Mouse (Mus musculus) erythroblast, adult 5-6 weeks (primary cell): ENCODE measurements around the gene Haghl. TPM values are rescaled to one million over a fixed set of nuclear protein-coding genes. Genes with fewer than 3 reads are reported as not detected.

Experiments
- ATAC-seq: replicated peaks from 2 replicates; pipeline ENCODE4 v1.8.0; 2016; ENCODE audit warnings: moderate number of reproducible peaks, mild to moderate bottlenecking, moderate TSS enrichment, inconsistent platforms; ENCODE audit not compliant: poor library complexity, low FRiP score, severe bottlenecking
- total RNA-seq, 2 experiments: library from RNA; stranded (forward) in 1 of 2; stranded (reverse) in 1 of 2; fragments of 150-400 nt in 1 of 2; fragments of 200-764, 138-1000 nt in 1 of 2; gene quantifications; 2 replicates each; pipeline versions ENCODE4 v1.2.3 to v1.2.4; 2015 to 2017; ENCODE audit warnings: low replicate concordance in 2 of 2

Haghl gene
- 2.9 TPM in 1 of 2 replicates, not detected in the other for total RNA-seq (2015; ENCODE audit: low replicate concordance)
- 1.9 and 3.1 TPM in 2 replicates for total RNA-seq (2017; ENCODE audit: low replicate concordance)

DNA sequence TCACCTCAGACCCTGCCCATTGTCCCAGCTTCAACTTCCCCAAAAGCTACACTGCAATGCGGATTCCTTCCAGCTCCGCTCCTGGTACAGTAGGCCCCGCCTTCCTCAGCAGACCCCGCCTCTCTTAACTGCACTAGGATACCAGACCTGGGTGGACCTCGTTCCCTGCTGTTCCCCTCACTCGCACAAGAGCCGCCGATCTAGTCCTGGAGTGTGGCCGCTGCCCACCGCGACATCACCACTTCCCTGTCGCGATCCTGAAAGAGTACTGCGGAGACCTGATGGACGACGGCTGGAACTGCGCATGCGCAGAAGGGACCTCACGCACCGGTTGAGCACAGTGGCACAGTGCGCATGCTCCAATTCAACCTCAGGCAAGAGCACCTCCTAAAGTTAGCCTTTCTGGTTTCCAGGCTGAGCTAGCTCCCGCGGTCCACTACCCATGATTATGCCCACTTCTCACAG is at the start of gene Haghl:
TSS of gene Haghl (minus strand) at position 393 of the 465 bp plus-strand sequence.
- peak; percentile 86 for ATAC-seq

DNA sequence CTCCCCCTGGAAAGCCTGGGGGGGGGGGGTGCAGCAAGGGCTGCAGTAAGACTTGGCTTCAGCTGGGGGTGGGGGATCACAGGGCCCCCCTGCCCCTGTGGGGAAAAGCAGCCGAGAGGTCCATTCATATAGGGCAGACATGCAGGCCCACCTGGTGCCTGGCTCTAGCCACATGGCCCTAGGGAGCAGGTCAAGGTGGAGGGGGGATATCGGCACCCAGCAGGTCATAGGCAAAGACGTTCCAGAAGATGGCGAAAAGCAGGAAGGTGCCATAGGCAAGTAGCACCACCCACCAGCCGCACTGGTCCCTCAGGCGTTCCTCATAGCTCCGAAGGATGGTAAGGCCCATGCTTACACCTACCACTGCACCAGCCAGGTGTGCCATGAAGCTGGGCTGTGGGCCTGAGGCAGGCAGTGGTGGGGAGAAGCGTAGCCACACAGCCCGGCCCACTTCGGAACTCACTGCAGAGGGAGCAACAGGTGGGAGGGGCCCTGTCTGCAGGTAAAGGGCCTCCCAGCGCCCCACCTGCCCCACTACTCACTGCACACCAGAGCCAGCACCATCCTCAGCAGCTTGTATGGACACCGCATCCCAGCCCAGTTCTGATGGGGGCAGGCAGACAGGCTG is 49.2 kb upstream of the Haghl start:
- no peak for ATAC-seq

GRCm38 (mm10) chr17:25833961-25834594 is 48.6 kb upstream of the Haghl start:
- no peak for ATAC-seq

DNA sequence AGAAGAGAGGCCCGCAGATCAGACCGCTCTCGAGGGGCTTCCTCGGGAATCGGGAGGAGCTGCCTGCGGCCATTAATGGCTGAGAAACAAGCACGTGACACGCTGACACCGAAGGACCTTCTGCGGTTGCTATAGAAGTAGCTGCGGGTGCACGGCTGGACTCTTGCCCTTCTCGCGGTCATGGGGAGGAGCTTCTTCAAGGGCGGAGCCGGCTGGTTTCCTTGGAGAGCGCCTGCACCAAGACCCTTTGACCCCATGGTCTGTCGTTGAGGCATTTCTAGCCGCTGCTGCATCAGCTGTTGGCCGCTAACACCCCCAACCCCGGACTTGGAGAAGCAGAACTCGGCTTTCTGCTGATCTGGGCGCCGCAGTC is 47.8 kb upstream of the Haghl start, which contains the start of gene Stub1:
TSS of gene Stub1 (minus strand) at position 114 of the 373 bp plus-strand sequence.
- ATAC-seq = peak; percentile 62

DNA sequence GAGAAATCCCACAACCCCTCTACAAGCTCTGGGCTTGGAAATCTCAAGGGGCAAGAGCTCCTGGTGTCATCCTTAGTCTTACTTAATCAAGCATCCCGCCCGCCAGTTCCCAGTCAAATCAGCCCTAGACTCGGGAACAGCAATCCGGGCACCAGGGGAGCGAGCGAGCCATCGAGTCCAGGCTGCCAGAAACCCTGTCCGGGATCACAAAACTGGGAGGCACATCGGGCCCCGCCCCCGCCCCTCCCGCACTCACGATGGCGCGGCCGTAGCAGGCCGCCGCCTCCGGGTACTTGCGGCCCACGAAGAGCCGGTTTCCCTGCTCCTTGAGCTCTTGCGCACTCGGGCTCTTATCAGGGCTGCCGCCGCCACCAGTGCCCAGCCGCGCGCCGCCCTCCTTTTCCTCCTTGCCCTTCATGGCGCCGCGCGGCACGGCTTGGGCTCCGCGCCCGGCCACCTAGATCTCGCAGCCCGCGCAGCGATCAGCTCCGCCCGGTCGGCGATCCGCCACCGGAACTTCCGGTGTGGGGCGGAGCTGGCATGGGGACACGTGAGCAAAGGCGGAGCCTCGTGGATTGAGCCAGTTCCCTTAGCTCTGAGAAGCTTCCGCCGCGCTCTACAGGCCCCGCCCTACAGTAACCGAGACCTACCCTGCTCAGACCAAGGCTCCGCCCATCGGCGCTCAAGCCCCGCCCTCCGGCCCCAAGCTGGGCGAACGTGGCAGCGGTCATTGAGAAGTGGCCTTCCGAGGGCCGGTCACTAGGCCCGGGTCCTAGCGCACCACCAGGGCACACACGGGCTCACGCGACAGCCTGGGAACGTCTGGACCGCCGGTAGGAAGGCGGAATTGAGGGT is 47.2 kb upstream of the Haghl start:
- ATAC-seq = peak; percentile 80

- no peak for ATAC-seq
These were observed 46.2 kb upstream of the Haghl start for GRCm38 (mm10) chr17:25831451-25832281.

DNA sequence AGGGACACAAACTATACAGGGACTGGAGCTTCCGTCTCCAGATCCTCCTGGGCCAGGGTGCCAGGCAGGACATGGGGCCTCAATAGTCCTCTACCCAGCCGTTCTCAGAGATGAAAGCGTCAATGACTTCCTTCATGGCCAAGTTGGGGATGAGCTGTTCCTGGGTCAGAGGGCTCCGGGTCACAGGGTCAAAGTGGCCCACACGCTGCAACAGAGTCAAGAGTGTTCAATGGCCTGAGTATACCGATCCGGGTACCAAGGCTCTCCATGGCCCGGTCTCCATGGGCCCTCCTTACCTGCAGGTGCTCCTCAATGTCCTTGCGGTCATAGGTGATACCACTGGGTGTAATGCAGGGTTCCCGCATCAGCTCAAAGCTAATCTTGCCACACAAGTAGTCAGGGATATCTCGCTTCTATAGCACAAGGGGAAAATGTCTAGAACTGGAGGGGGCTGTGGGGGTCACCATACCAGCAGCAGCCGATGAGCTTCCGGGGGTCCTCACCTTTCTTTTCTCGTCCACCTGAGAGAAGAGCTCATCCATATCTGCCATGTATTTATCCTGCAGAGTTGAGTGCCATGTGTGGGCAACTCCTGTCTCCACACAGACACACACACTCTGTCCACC is 45.4 kb upstream of the Haghl start:
- ATAC-seq = no peak

DNA sequence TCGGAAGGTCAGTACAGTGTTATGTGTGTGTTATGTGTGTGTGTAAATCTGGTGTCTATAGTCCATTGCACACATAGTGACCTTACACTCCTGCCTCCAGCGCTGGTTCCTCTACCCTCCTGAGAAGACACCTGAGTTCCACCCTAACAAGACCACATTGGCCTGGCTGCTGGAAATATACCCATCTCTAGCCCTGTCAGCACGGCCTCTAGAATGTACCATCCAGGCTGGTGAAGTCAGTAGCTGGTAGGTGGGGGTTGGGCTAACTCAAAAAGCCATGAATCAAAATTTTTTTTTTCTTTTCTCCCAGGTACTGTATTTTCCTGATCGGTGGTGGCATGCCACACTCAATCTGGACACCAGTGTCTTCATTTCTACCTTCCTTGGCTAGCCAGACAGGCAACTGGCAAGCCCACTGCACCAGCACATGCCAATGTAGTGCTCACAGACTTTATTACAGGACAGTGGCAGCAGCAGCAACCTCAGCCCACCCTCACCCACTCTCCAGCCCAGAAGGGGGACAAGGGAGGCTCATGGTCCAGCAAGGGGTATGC is 44.8 kb upstream of the Haghl start:
- no peak for ATAC-seq

DNA sequence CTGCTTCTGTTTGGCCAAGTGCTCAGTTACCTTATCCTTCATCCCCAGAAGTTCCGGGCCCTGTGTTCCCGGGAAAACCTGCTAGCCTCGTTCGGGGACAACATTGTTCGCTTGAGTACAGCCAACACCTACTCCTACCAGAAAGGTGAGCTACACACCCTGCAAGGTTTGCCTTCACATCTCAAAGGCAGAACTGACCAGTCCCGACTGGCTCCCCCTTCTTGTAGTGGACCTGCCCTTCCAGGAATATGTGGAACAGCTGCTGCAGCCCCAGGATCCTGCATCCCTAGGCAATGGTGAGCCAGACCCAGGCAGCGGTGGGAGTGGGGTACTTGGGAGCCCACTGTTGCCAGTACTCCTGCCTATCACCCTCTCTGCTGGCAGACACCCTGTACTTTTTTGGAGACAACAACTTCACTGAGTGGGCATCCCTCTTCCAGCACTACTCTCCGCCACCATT is 44.1 kb upstream of the Haghl start:
- no peak for ATAC-seq

GRCm38 (mm10) chr17:25828712-25829557 is 43.5 kb upstream of the Haghl start, which contains the start of gene Jmjd8:
TSS of gene Jmjd8 (plus strand) at chr17:25828867.
- peak; percentile 50 for ATAC-seq

DNA sequence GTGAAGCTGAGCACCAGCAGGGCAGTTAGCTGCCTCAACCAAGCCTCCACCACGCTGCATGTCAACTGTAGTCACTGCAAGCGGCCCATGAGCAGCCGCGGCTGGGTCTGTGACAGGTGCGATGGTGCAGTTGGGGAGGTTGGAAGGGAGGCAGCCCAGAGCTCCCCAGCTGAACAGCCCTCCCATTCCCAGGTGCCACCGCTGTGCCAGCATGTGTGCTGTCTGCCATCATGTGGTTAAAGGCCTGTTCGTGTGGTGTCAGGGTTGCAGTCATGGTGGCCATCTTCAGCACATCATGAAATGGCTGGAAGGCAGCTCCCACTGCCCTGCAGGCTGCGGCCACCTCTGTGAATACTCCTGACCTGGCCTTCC is 42.7 kb upstream of the Haghl start:
- ATAC-seq = no peak

DNA sequence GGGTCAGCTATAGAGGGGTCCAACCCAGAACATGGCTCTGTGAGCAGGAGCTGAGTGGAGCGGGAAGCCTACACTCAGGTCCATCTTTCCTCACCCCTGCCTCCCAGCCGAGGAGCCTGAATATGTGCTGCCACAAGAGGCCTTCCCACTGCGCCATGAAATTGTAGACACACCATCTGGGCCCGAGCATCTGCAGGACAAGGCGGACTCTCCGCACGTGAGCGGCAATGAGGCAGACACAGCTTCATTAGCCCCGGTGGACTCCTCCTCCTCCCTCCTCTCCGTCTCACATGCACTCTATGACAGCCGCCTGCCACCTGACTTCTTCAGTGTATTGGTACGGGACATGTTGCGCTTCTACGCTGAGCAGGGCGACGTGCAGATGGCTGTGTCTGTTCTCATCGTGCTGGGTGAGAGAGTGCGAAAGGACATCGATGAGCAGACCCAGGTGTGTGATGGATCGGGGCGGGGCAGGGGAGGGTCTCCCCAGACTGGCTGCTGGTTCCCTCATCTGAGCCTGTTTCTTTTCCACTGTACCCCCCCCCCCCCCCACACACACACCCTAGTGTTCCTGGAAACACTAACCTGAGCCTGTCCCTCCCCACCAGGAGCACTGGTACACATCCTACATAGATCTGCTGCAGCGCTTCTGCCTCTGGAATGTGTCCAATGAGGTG is 42.2 kb upstream of the Haghl start:
- ATAC-seq = no peak

DNA sequence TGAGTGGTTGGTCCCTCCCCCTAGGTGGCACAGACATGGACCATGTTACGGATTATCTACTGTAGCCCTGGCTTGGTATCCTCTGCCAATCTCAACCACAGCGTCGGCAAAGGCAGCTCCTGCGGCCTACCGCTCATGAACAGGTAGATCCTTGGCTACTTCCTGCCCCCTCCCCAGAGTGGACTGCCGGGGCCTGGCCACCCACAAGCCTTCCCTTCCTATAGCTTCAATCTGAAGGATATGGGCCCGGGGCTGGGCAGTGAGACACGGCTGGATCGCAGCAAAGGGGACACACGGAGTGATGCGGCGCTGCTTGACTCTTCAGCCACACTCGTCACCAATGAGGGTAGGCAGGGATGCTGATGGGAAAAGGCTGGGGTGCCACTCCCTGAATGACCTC is 41.5 kb upstream of the Haghl start:
- no peak for ATAC-seq

DNA sequence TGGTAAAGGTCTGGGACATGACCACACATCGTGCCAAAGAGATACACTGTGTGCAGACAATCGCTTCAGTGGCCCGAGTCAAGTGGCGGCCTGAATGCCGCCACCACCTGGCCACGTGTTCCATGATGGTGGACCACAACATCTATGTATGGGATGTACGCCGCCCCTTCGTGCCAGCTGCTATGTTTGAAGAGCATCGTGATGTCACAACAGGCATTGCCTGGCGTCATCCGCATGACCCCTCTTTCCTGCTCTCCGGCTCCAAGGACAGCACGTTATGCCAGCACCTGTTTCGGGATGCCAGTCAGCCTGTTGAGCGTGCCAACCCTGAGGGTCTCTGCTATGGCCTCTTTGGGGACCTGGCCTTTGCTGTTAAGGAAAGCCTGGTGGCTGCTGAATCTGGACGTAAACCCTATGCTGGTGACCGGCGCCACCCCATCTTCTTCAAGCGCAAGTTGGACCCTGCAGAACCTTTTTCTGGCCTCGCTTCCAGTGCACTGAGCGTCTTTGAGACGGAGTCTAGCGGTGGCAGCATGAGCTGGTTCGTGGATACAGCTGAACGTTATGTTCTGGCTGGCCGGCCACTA is 40.6 kb upstream of the Haghl start:
- ATAC-seq = no peak

GRCm38 (mm10) chr17:25825311-25825710 is 39.8 kb upstream of the Haghl start:
- no peak for ATAC-seq

- no peak for ATAC-seq
These were observed 39.1 kb upstream of the Haghl start for GRCm38 (mm10) chr17:25824362-25825142.
